Mouse (Mus musculus) liver, embryonic 14.5 days (tissue): ENCODE results near the gene Wap.

ENCODE experiments used
- CTCF ChIP-seq: IDR thresholded peaks from 2 replicates; pipeline ENCODE4 v1.5.1; 2016; ENCODE audit warnings: antibody characterized with exemption, low read depth, control low read depth
- EP300 ChIP-seq: IDR thresholded peaks from 2 replicates; pipeline ENCODE4 v1.6.1; 2016; ENCODE audit warnings: antibody characterized with exemption, low read depth

DNA sequence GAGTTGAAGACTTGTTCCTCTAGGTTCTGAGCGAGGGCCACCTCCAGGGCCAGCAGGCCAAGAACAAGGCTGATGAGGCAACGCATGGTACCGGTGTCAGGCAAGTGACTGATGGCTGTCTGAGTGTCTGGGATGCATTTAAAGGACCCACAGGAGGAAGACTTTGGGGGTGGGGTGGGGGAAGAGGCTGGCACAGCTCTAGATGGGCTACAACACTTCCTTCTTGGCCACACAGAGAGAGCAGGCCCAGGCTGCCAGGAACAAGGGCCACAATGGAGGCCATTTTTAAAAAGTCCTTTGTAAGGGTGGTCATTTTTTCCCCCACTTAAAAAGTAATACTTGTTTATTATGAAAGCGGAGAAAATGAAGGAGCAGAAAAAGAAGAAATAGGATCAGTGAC lies at the start of gene Wap:
- no peak for TF ChIP-seq CTCF
- no peak for TF ChIP-seq EP300
